ENCODE assay signal across 9 mouse cellular contexts in the genomic region with DNA sequence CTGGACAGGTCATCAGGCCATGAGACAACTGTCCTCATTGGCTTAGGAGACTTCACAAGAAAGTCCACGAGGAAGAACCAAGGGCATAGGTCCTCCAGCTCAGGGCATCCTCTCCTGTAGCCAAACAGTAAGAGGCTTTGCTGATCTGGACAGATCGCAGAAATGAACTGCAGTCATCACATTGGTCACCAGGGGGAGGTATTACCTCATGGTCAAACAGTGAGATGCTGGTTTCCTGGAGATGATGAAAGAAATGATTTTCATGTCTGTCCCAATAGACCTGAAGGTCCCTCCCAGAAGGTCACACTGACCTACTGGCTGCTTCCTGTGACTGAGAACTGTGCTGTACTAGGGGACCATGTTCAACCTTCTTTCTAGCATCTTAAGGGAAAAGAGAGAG. TPM values are rescaled to one million over a fixed set of nuclear protein-coding genes. Genes with fewer than 3 reads are reported as not detected.
DNase-seq lines count a peak whose midpoint lies in the region; ATAC-seq and TF ChIP-seq lines count a peak whose summit lies in the region.
"Had no signal": no experiment of that assay in that cellular context is flagged by ENCODE, and none has a peak within 500 bp of the region (broad histone marks: within the 10 kb centered on the region; RNA-seq: fewer than 3 reads in every experiment).

No protein-coding gene starts in this region.

- no peak overlapping the region for H3K27ac ChIP-seq in gastrocnemius, adult 2 months
- H3K27ac ChIP-seq in midbrain, embryonic 14.5 days (replicated peaks; ENCODE audit: low read depth, low read length), result no peak overlapping the region

- ATAC-seq in midbrain, embryonic 14.5 days (ENCODE audit: low FRiP score, low TSS enrichment), result no peak

- peak; percentile 35 for TF ChIP-seq CTCF in gastrocnemius, adult 2 months (IDR thresholded peaks at IDR 0.05)

- intact Hi-C loops in gastrocnemius, adult 2 months (cut with DNase I), result no loop called here
- intact Hi-C loops in heart, postnatal 36 days (cut with DNase I), result no loop called here

- no peaks in the 10 kb centered on the region for H3K27me3 ChIP-seq in midbrain, embryonic 14.5 days (ENCODE audit: control insufficient read depth, insufficient read depth, low read length)

- H3K4me1 ChIP-seq in midbrain, embryonic 14.5 days (ENCODE audit: control insufficient read depth, insufficient read depth, low read length), result no peaks in the 10 kb centered on the region

- no peak overlapping the region for H3K4me3 ChIP-seq in gastrocnemius, adult 2 months
- H3K4me3 ChIP-seq in midbrain, embryonic 14.5 days (replicated peaks; ENCODE audit: low read depth, low read length), result no peak overlapping the region

- no peak overlapping the region for H3K4me2 ChIP-seq in midbrain, embryonic 14.5 days (ENCODE audit: low read length)

- no peak for DNase-seq in gastrocnemius, adult 2 months
- no peak for DNase-seq in gastrocnemius, adult 8-10 months (ENCODE audit: low spot score in 2 of 2)
- peak; percentile 5 for DNase-seq in right cerebral cortex, postnatal 14 days
- no peak for DNase-seq in right cerebral cortex, postnatal 36 days (ENCODE audit: low spot score in 2 of 2)
- DNase-seq in c-Kit-positive CD71-positive TER-119-negative erythroid progenitor cells, embryonic 14.5 days (ENCODE audit: low read depth), result peak; percentile 3
- DNase-seq in heart, postnatal 36 days, result peak; percentile 19 to 27
- DNase-seq in retina, adult 2 months (ENCODE audit: low read depth, low spot score), result peak; percentile 41
- no peak for DNase-seq in midbrain, embryonic 14.5 days

- no peaks in the 10 kb centered on the region for H3K36me3 ChIP-seq in midbrain, embryonic 14.5 days (ENCODE audit: control insufficient read depth, insufficient read depth, low read length)

- WGBS in midbrain, embryonic 14.5 days, result 37% methylated on average over 2 of the region's 2 CpGs

- H3K9me3 ChIP-seq in midbrain, embryonic 14.5 days (ENCODE audit: control insufficient read depth, low read length), result peaks cover 26% of the 10 kb centered on the region; the same call in 1 of the 2 replicates

- H3K9ac ChIP-seq in midbrain, embryonic 14.5 days (replicated peaks; ENCODE audit: low read length), result no peak overlapping the region

RNA-seq across cellular contexts. Expression of a gene that starts 5.6 kb away (rescaled TPM):
- not detected for total RNA-seq in gastrocnemius, adult 2 months (2021)
- not detected for total RNA-seq in gastrocnemius, adult 8-10 months (2022)
- total RNA-seq in heart, postnatal 36 days (2021), result not detected
- polyA plus RNA-seq in midbrain, embryonic 14.5 days (2014; fragmentation: Nextera tagmentation; extraction: Ambion mirVana), result not detected in 2 replicates
- polyA plus RNA-seq: heart, embryonic 16.5 days had no signal

RNA-seq across cellular contexts. Expression of a gene that starts 47.6 kb away (rescaled TPM):
- not detected for total RNA-seq in gastrocnemius, adult 2 months (2021)
- not detected for total RNA-seq in gastrocnemius, adult 8-10 months (2022)
- total RNA-seq in heart, postnatal 36 days (2021), result not detected
- polyA plus RNA-seq in midbrain, embryonic 14.5 days (2014; fragmentation: Nextera tagmentation; extraction: Ambion mirVana), result 0.04 TPM in 1 of 2 replicates, not detected in the other
- polyA plus RNA-seq: heart, embryonic 16.5 days had no signal

Comparison
In these comparisons a context has a peak if more than half of its experiments do, and no peak if none do; other contexts are left out.
1. DNase-seq: peak in right cerebral cortex, postnatal 14 days (single experiment), c-Kit-positive CD71-positive TER-119-negative erythroid progenitor cells, embryonic 14.5 days (single experiment), heart, postnatal 36 days (2 of 2) and retina, adult 2 months (single experiment); none in gastrocnemius, adult 2 months (single experiment), gastrocnemius, adult 8-10 months (0 of 2), right cerebral cortex, postnatal 36 days (0 of 2) and midbrain, embryonic 14.5 days (single experiment).